Mouse (Mus musculus) heart, embryonic 16.5 days (tissue): ENCODE measurements at regions not wholly inside any gene's neighbourhood (a gene's known extent, or its start where the extent isn't known, plus 50 kb on each side); places are given as distances from the start of the nearest gene placed in this dataset.
A peak's percentile ranks its signal among the peaks of the same experiment; 100 is the strongest.
"Not testable (repeated sequence)": the region's sequence is repeated elsewhere in the genome, so short reads cannot be mapped to it uniquely, and the experiment has no call there.

Experiments used
- ATAC-seq: fragments of 200-750 bp; cut with Nextera tagmentation; replicated peaks from 2 replicates; pipeline ENCODE4 v1.8.0; 2017; ENCODE audit warnings: moderate number of reproducible peaks; ENCODE audit not compliant: insufficient read depth, low FRiP score; ENCODE audit errors: extremely low read depth
- H3K27ac ChIP-seq: fragments of 300-500 bp; sonication (generic); 2 replicates; pipeline ENCODE4 v1.5.1; 2014; ENCODE audit warnings: mild to moderate bottlenecking, low read length, control low read depth, moderate library complexity
- H3K27me3 ChIP-seq: fragments of 300-500 bp; sonication (generic); 2 replicates; pipeline ENCODE4 v1.6.1; 2014; ENCODE audit warnings: low read length, mixed read lengths; ENCODE audit not compliant: control insufficient read depth, insufficient read depth
- H3K36me3 ChIP-seq: fragments of 300-500 bp; sonication (generic); 2 replicates; pipeline ENCODE4 v1.6.1; 2014; ENCODE audit not compliant: control insufficient read depth, insufficient read depth
- H3K4me1 ChIP-seq: fragments of 300-500 bp; sonication (generic); 2 replicates; pipeline ENCODE4 v1.6.1; 2014; ENCODE audit warnings: low read length, mixed read lengths; ENCODE audit not compliant: control insufficient read depth, insufficient read depth
- H3K4me2 ChIP-seq: fragments of 300-500 bp; sonication (generic); 2 replicates; pipeline ENCODE4 v1.6.1; 2014; ENCODE audit warnings: low read depth, mild to moderate bottlenecking, control low read depth, low read length
- H3K4me3 ChIP-seq: fragments of 300-500 bp; sonication (generic); 2 replicates; pipeline ENCODE4 v1.5.1; 2014; ENCODE audit warnings: mild to moderate bottlenecking, control low read depth, low read length
- H3K9ac ChIP-seq: fragments of 300-500 bp; sonication (generic); 2 replicates; pipeline ENCODE4 v1.6.1; 2014; ENCODE audit warnings: low read length, control low read depth
- H3K9me3 ChIP-seq: fragments of 300-500 bp; sonication (generic); replicated peaks from 2 replicates; pipeline ENCODE4 v1.6.1; 2016; ENCODE audit warnings: low read length; ENCODE audit not compliant: control insufficient read depth
- WGBS: fragments of 180-500 bp; shearing (Covaris S2); extraction: QIAGEN DNeasy Blood & Tissue Kit; methylation state at CpG from one replicate; pipeline ENCODE4 v1.1.7; 2014; 5-methylcytosine and 5-hydroxymethylcytosine counted together

DNA sequence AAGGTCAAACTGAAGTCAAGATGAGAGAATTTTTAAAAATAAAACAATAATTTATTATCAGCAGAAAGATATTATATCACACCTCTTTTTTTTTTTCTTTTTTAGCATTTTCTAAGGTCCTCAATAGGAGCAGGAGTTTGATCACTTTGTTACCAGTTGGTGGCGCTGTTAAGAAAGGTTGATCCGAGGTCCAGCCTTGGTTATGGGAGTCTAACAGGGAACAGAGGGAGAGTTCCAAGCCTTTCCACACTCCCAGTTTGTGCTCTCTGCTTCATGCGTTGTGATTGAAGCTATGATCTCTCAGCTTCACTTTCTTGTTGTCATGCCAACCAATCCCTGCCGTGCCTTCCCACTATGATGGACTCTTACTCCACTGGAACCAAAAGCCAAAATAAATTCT, 83.8 kb downstream of the Fam174a start:
- no peaks in the 10 kb centered on the region for H3K27me3 ChIP-seq
- WGBS = 48% methylated on average over 4 of the region's 4 CpGs
- ATAC-seq = no peak

GRCm38 (mm10) chr1:95399764-95400163, 86.3 kb downstream of the Fam174a start:
- no peaks in the 10 kb centered on the region for H3K27me3 ChIP-seq
- no peak for ATAC-seq
- H3K9me3 ChIP-seq = no peaks in the 10 kb centered on the region
- no peak overlapping the region for H3K4me3 ChIP-seq
- H3K4me1 ChIP-seq = no peaks in the 10 kb centered on the region
- no peak overlapping the region for H3K9ac ChIP-seq
- WGBS = 83% methylated on average over 7 of the region's 7 CpGs
- no peak overlapping the region for H3K4me2 ChIP-seq
- H3K27ac ChIP-seq = no peak overlapping the region
- H3K36me3 ChIP-seq = no peaks in the 10 kb centered on the region

More for the DNA sequence above, 83.8 kb downstream of the Fam174a start:
- H3K27ac ChIP-seq = no peak overlapping the region
- H3K4me2 ChIP-seq = no peak overlapping the region
- H3K4me3 ChIP-seq = no peak overlapping the region
- H3K4me1 ChIP-seq = no peaks in the 10 kb centered on the region
- H3K9me3 ChIP-seq = no peaks in the 10 kb centered on the region
- H3K36me3 ChIP-seq = no peaks in the 10 kb centered on the region
- H3K9ac ChIP-seq = no peak overlapping the region

DNA sequence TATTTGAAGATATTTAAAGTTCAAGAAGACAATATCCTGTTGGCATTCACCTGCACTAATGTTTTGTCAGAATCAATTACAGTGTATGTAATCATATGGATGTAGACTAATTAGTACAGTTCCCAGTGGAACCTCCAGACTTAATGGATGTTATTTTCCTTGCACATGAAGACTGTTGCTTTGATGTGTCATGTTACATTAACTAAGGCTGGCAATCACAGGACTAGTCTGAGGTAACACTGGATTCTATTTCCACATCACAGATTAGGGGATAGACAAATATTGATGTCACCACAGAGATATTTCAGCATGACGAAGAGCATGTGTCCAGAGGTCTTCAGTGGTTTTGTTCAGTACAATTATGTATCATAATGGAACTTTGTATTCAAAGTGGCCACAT, 108.8 kb downstream of the Fam174a start:
- no peak overlapping the region for H3K4me3 ChIP-seq
- no peaks in the 10 kb centered on the region for H3K36me3 ChIP-seq
- ATAC-seq = no peak
- no peak overlapping the region for H3K27ac ChIP-seq
- H3K9me3 ChIP-seq = no peaks in the 10 kb centered on the region
- 64% methylated on average over 1 of the region's 1 CpGs for WGBS
- H3K27me3 ChIP-seq = no peaks in the 10 kb centered on the region
- no peaks in the 10 kb centered on the region for H3K4me1 ChIP-seq
- no peak overlapping the region for H3K4me2 ChIP-seq
- no peak overlapping the region for H3K9ac ChIP-seq

DNA sequence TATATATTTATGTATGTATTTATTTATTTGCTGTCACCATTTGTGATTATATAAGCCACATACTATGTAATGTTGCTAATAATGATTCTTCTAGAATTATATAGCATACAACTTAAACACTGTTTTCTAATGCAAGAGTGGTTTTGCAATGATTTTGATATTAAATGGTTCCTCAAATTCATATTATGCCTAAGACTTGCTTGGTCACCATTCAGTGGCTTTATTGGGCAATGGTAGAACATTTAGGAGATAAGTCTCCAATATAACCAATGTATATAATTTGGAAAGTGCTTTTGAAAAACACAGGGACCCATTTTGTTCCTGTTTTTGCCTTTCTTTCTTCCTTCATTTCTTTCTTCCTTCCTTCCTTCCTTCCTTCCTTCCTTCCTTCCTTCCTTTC, 112.0 kb downstream of the Fam174a start:
- no peaks in the 10 kb centered on the region for H3K36me3 ChIP-seq
- no peak overlapping the region for H3K27ac ChIP-seq
- no peak overlapping the region for H3K9ac ChIP-seq
- no peak overlapping the region for H3K4me2 ChIP-seq
- H3K4me1 ChIP-seq = no peaks in the 10 kb centered on the region
- H3K4me3 ChIP-seq = no peak overlapping the region
- no peak for ATAC-seq
- H3K9me3 ChIP-seq = no peaks in the 10 kb centered on the region
- H3K27me3 ChIP-seq = no peaks in the 10 kb centered on the region

- Histone ChIP-seq H3K4me1 (no peaks in the 10 kb centered on the region), H3K27ac (no peak overlapping the region), H3K4me3 (no peak overlapping the region), H3K36me3 (no peaks in the 10 kb centered on the region), H3K9ac (no peak overlapping the region), H3K27me3 (no peaks in the 10 kb centered on the region), H3K9me3 (no peaks in the 10 kb centered on the region), H3K4me2 (no peak overlapping the region)
- no peak for ATAC-seq
These were observed 123.7 kb downstream of the Fam174a start for GRCm38 (mm10) chr1:95437155-95437554.

DNA sequence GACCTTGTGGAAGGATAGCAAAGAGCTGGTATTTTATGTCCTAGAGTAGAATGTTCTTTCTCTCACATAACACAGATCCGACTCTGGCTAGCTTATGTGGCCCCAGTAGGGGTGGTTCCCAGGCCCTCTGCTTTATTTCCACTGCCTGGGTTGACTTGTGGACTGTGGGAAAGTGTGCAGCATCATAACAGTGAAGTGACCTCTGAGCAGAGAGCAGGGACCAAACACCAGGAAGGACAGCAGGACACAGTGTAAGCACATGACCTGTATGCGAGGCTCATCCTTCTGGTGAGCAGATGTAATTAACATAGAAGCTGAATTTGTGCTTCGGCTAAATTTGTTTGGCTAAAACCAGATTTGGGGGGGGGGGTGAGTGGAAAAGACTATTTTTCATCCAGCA, 132.1 kb downstream of the Fam174a start:
- no peak overlapping the region for H3K9ac ChIP-seq
- H3K27ac ChIP-seq = no peak overlapping the region
- H3K4me3 ChIP-seq = no peak overlapping the region
- WGBS = 56% methylated on average over 3 of the region's 3 CpGs
- no peaks in the 10 kb centered on the region for H3K36me3 ChIP-seq
- H3K9me3 ChIP-seq = no peaks in the 10 kb centered on the region
- no peaks in the 10 kb centered on the region for H3K27me3 ChIP-seq
- no peaks in the 10 kb centered on the region for H3K4me1 ChIP-seq
- ATAC-seq = no peak
- H3K4me2 ChIP-seq = no peak overlapping the region

DNA sequence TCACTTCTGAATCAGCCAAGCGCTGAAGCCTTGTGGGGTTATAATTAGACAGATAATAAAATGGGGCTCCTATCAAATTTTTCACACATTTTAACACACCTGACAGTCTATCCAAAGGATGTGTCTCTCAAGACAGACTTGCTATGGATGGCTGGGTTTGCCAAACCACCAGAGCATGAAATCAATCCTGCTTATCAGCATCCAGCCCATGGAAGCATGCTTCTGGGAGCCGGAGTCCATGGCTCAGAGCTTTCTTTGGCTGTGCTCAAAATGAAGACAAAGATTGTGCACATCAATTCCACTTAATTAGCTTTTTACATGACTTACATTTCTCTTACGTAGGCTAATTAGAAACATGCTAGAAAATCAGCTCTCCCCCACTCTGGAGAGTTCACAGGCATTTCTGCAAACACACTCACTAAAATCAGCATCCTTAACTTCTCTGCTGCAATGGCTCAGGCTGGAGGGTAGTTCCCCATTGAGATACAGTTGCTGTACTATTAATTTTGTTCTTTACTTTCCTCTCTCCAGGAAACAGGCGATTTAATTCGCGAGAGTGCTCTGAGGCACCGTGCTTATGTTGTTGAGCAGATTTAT, 135.6 kb downstream of the Fam174a start:
- Histone ChIP-seq H3K9ac (no peak overlapping the region), H3K9me3 (no peaks in the 10 kb centered on the region), H3K27ac (no peak overlapping the region), H3K4me2 (no peak overlapping the region), H3K36me3 (no peaks in the 10 kb centered on the region), H3K4me1 (no peaks in the 10 kb centered on the region), H3K4me3 (no peak overlapping the region), H3K27me3 (no peaks in the 10 kb centered on the region)
- 80% methylated on average over 7 of the region's 7 CpGs for WGBS
- no peak for ATAC-seq

- Histone ChIP-seq H3K4me3 (no peak overlapping the region), H3K27ac (peak overlapping the region; percentile 18; the same call in 1 of the 2 replicates), H3K36me3 (no peaks in the 10 kb centered on the region), H3K9ac (no peak overlapping the region), H3K4me2 (no peak overlapping the region), H3K27me3 (no peaks in the 10 kb centered on the region), H3K4me1 (no peaks in the 10 kb centered on the region), H3K9me3 (no peaks in the 10 kb centered on the region)
- WGBS = 55% methylated on average over 4 of the region's 4 CpGs
- no peak for ATAC-seq
These were observed 137.5 kb downstream of the Fam174a start for GRCm38 (mm10) chr1:95450920-95451332.

- not testable (repeated sequence) for H3K4me2 ChIP-seq, H3K4me1 ChIP-seq, H3K4me3 ChIP-seq, H3K9me3 ChIP-seq, H3K36me3 ChIP-seq, H3K27ac ChIP-seq, ATAC-seq, H3K9ac ChIP-seq, H3K27me3 ChIP-seq
- 77% methylated on average over 6 of the region's 6 CpGs for WGBS
These were observed 138.3 kb downstream of the Fam174a start for GRCm38 (mm10) chr1:95451755-95452154.

DNA sequence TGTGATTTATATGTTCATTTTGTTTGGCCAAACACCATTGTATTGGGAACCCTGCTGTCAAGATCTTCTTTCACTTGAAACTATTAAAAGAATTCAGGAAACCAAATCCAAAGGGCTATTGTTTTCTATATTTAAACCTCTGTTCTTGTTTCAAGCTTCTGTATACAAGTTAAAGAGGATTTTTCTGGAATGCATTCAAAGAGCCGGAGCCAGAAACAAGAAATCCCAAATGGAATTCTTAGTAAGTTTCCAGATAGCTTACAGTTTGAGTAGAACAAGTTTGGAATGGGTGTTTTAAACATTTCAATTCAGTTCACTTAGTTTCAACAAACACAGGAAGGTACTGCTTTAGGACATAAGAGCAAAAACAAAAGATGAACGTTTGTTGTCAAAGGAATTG, 140.8 kb downstream of the Fam174a start:
- no peaks in the 10 kb centered on the region for H3K27me3 ChIP-seq
- no peaks in the 10 kb centered on the region for H3K36me3 ChIP-seq
- no peaks in the 10 kb centered on the region for H3K9me3 ChIP-seq
- ATAC-seq = no peak
- H3K4me2 ChIP-seq = no peak overlapping the region
- H3K4me3 ChIP-seq = no peak overlapping the region
- no peak overlapping the region for H3K27ac ChIP-seq
- WGBS = 50% methylated on average over 2 of the region's 2 CpGs
- no peak overlapping the region for H3K9ac ChIP-seq
- H3K4me1 ChIP-seq = no peaks in the 10 kb centered on the region
